Mouse (Mus musculus) ES-Bruce4 (cell line): ENCODE measurements around the gene Ptprs.

Experiments
- CTCF ChIP-seq: IDR thresholded peaks from one replicate; pipeline ENCODE4 v1.8.1; 2011; ENCODE audit warnings: low read depth, low read length
- EP300 ChIP-seq: IDR thresholded peaks from 2 replicates; pipeline ENCODE4 v1.6.1; 2011; ENCODE audit warnings: low read depth, low read length; ENCODE audit not compliant: insufficient read depth
- POLR2A ChIP-seq: IDR thresholded peaks from one replicate; pipeline ENCODE4 v1.8.1; 2011; ENCODE audit warnings: low read length; ENCODE audit not compliant: insufficient read depth

DNA sequence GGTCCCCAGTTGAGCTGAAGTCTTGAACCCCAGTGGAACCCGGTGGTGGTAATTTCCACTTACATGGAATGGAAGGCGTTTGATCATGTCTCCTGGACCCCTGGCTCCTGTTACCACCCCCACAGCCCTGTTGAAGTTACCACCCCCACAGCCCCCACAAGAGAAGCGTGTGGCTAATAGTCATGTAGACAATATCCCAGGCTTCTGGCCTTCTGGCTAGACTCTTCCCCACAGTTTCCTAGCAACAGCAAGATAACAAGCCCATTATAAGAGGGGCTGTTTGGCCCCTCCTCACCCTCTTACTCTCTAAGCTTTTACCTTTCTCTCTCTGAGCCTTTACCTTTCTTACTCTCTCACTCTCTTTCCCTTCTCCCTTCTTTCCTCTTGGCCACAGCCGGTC lies 69.4 kb downstream of the Ptprs start:
- no peak for TF ChIP-seq POLR2A
- no peak for TF ChIP-seq CTCF
- no peak for TF ChIP-seq EP300
